Mouse (Mus musculus): ENCODE results near the gene Nmrk2. TPM values are rescaled to one million over a fixed set of nuclear protein-coding genes. Genes with fewer than 3 reads are reported as not detected.

Gene Nmrk2
- not detected in 2 replicates for polyA plus RNA-seq (2012; ENCODE audit: low replicate concordance)

GRCm38 (mm10) chr10:81201807-81202758 is at the start of gene Nmrk2:
TSS of gene Nmrk2 (minus strand) at chr10:81202051.

GRCm38 (mm10) chr10:81232580-81233225 is 30.9 kb upstream of the Nmrk2 start, which contains the start of gene Zfr2:
TSS of gene Zfr2 (plus strand) at chr10:81233155.

GRCm38 (mm10) chr10:81230438-81231332 is 28.8 kb upstream of the Nmrk2 start, which contains the start of gene Atcay:
TSS of gene Atcay (minus strand) at chr10:81230833.

GRCm38 (mm10) chr10:81183805-81184204 is 18.0 kb downstream of the Nmrk2 start, which contains the start of gene 4930442H23Rik:
TSS of gene 4930442H23Rik (minus strand) at chr10:81183849.

GRCm38 (mm10) chr10:81182336-81183333 is 19.2 kb downstream of the Nmrk2 start, which contains the start of gene Dapk3:
TSS of gene Dapk3 (plus strand) at chr10:81183005.

GRCm38 (mm10) chr10:81176466-81177271 is 25.2 kb downstream of the Nmrk2 start, which contains the start of gene Eef2:
TSS of gene Eef2 (plus strand) at chr10:81176631.

GRCm38 (mm10) chr10:81167200-81168086 is 34.4 kb downstream of the Nmrk2 start, which contains the start of gene Pias4:
TSS of gene Pias4 (minus strand) at chr10:81167923.

Other genes with a start within 250 kb of the Nmrk2 start
- 0.27 and 0.35 TPM in 2 replicates for gene Gng7, start 187.1 kb downstream of the Nmrk2 start, polyA plus RNA-seq (2012; ENCODE audit: low replicate concordance)
- not detected in 2 replicates for gene Diras1, start 176.4 kb downstream of the Nmrk2 start, polyA plus RNA-seq (2012; ENCODE audit: low replicate concordance)
- 13.0 and 21.1 TPM in 2 replicates for gene Slc39a3, start 164.6 kb downstream of the Nmrk2 start, polyA plus RNA-seq (2012; ENCODE audit: low replicate concordance)
- 204 and 220 TPM in 2 replicates for gene Sgta, start 141.9 kb downstream of the Nmrk2 start, polyA plus RNA-seq (2012; ENCODE audit: low replicate concordance)
- gene Thop1, start 132.0 kb downstream of the Nmrk2 start, polyA plus RNA-seq (2012; ENCODE audit: low replicate concordance) = 162 and 193 TPM in 2 replicates
- gene Creb3l3, start 103.2 kb downstream of the Nmrk2 start, polyA plus RNA-seq (2012; ENCODE audit: low replicate concordance) = 0.35 TPM in 1 of 2 replicates, not detected in the other
- 498 and 833 TPM in 2 replicates for gene Map2k2, start 96.1 kb downstream of the Nmrk2 start, polyA plus RNA-seq (2012; ENCODE audit: low replicate concordance)
- 295 and 321 TPM in 2 replicates for gene Zbtb7a, start 66.8 kb downstream of the Nmrk2 start, polyA plus RNA-seq (2012; ENCODE audit: low replicate concordance)
- 90.2 and 186 TPM in 2 replicates for gene Pias4, start 34.1 kb downstream of the Nmrk2 start, polyA plus RNA-seq (2012; ENCODE audit: low replicate concordance)
- gene Eef2, start 25.4 kb downstream of the Nmrk2 start, polyA plus RNA-seq (2012; ENCODE audit: low replicate concordance) = 344 and 2,489 TPM in 2 replicates
- 53.3 and 169 TPM in 2 replicates for gene Dapk3, start 19.0 kb downstream of the Nmrk2 start, polyA plus RNA-seq (2012; ENCODE audit: low replicate concordance)
- not detected in 2 replicates for gene 4930442H23Rik, start 18.2 kb downstream of the Nmrk2 start, polyA plus RNA-seq (2012; ENCODE audit: low replicate concordance)
- 0.09 and 0.16 TPM in 2 replicates for gene Atcay, start 28.8 kb upstream of the Nmrk2 start, polyA plus RNA-seq (2012; ENCODE audit: low replicate concordance)
- 1.6 and 1.7 TPM in 2 replicates for gene Zfr2, start 31.1 kb upstream of the Nmrk2 start, polyA plus RNA-seq (2012; ENCODE audit: low replicate concordance)
- gene Matk, start 50.9 kb upstream of the Nmrk2 start, polyA plus RNA-seq (2012; ENCODE audit: low replicate concordance) = 4.8 and 18.9 TPM in 2 replicates
- gene Mrpl54, start 64.9 kb upstream of the Nmrk2 start, polyA plus RNA-seq (2012; ENCODE audit: low replicate concordance) = 351 and 433 TPM in 2 replicates
- gene Apba3, start 64.9 kb upstream of the Nmrk2 start, polyA plus RNA-seq (2012; ENCODE audit: low replicate concordance) = 147 and 155 TPM in 2 replicates
- gene Tjp3, start 89.5 kb upstream of the Nmrk2 start, polyA plus RNA-seq (2012; ENCODE audit: low replicate concordance) = 2.4 and 5.3 TPM in 2 replicates
- 189 and 253 TPM in 2 replicates for gene Pip5k1c, start 90.9 kb upstream of the Nmrk2 start, polyA plus RNA-seq (2012; ENCODE audit: low replicate concordance)
- gene Cactin, start 119.1 kb upstream of the Nmrk2 start, polyA plus RNA-seq (2012; ENCODE audit: low replicate concordance) = 67.6 and 96.5 TPM in 2 replicates
- gene Tbxa2r, start 126.7 kb upstream of the Nmrk2 start, polyA plus RNA-seq (2012; ENCODE audit: low replicate concordance) = 3.7 and 8.0 TPM in 2 replicates
- gene Gipc3, start 141.2 kb upstream of the Nmrk2 start, polyA plus RNA-seq (2012; ENCODE audit: low replicate concordance) = 1.3 and 2.0 TPM in 2 replicates
- gene Hmg20b, start 148.4 kb upstream of the Nmrk2 start, polyA plus RNA-seq (2012; ENCODE audit: low replicate concordance) = 314 and 739 TPM in 2 replicates
- 68.4 and 74.4 TPM in 2 replicates for gene Mfsd12, start 155.4 kb upstream of the Nmrk2 start, polyA plus RNA-seq (2012; ENCODE audit: low replicate concordance)
- gene 4930404N11Rik, start 163.8 kb upstream of the Nmrk2 start, polyA plus RNA-seq (2012; ENCODE audit: low replicate concordance) = 10.6 and 16.6 TPM in 2 replicates
- 99.5 and 103 TPM in 2 replicates for gene Fzr1, start 176.5 kb upstream of the Nmrk2 start, polyA plus RNA-seq (2012; ENCODE audit: low replicate concordance)
- gene Dohh, start 182.4 kb upstream of the Nmrk2 start, polyA plus RNA-seq (2012; ENCODE audit: low replicate concordance) = 206 and 254 TPM in 2 replicates
- gene Gm48551, start 182.4 kb upstream of the Nmrk2 start, polyA plus RNA-seq (2012; ENCODE audit: low replicate concordance) = 0.33 and 0.42 TPM in 2 replicates
- gene Gm48552, start 187.0 kb upstream of the Nmrk2 start, polyA plus RNA-seq (2012; ENCODE audit: low replicate concordance) = 3.7 and 10.5 TPM in 2 replicates
- gene Smim24, start 191.0 kb upstream of the Nmrk2 start, polyA plus RNA-seq (2012; ENCODE audit: low replicate concordance) = 0.68 and 2.2 TPM in 2 replicates